Mouse (Mus musculus) liver, embryonic 16.5 days (tissue): ENCODE results near the gene Olfr393. TPM values are rescaled to one million over a fixed set of nuclear protein-coding genes. Genes with fewer than 3 reads are reported as not detected.

Source experiments
- ATAC-seq: fragments of 200-750 bp; cut with Nextera tagmentation; 2 replicates; pipeline ENCODE4 v1.8.0; 2017; ENCODE audit warnings: low read depth, mild to moderate bottlenecking, moderate number of reproducible peaks, moderate library complexity
- H3K27ac ChIP-seq: fragments of 300-500 bp; sonication (generic); 2 replicates; pipeline ENCODE4 v1.5.1; 2014; ENCODE audit warnings: mild to moderate bottlenecking, low read length
- H3K27me3 ChIP-seq: fragments of 300-500 bp; sonication (generic); 2 replicates; pipeline ENCODE4 v1.6.1; 2014; ENCODE audit warnings: low read depth, low read length, mixed read lengths; ENCODE audit not compliant: control insufficient read depth, insufficient read depth
- H3K36me3 ChIP-seq: fragments of 300-500 bp; sonication (generic); 2 replicates; pipeline ENCODE4 v1.6.1; 2014; ENCODE audit warnings: mild to moderate bottlenecking; ENCODE audit not compliant: control insufficient read depth, insufficient read depth
- H3K4me1 ChIP-seq: fragments of 300-500 bp; sonication (generic); 2 replicates; pipeline ENCODE4 v1.6.1; 2014; ENCODE audit warnings: low read depth, low read length, mixed read lengths; ENCODE audit not compliant: control insufficient read depth
- H3K4me2 ChIP-seq: fragments of 300-500 bp; sonication (generic); 2 replicates; pipeline ENCODE4 v1.6.1; 2014; ENCODE audit warnings: low read depth, low read length, mixed read lengths
- H3K4me3 ChIP-seq: fragments of 300-500 bp; sonication (generic); 2 replicates; pipeline ENCODE4 v1.5.1; 2014; ENCODE audit warnings: low read depth, mild to moderate bottlenecking, low read length
- H3K9ac ChIP-seq: fragments of 300-500 bp; sonication (generic); 2 replicates; pipeline ENCODE4 v1.6.1; 2014; ENCODE audit warnings: low read depth, low read length
- H3K9me3 ChIP-seq: fragments of 300-500 bp; sonication (generic); replicated peaks from 2 replicates; pipeline ENCODE4 v1.6.1; 2016; ENCODE audit warnings: low read length; ENCODE audit not compliant: control insufficient read depth
- WGBS: fragments of 180-500 bp; shearing (Covaris S2); extraction: QIAGEN DNeasy Blood & Tissue Kit; methylation state at CpG from one replicate; pipeline ENCODE4 v1.1.7; 2014; ENCODE audit not compliant: insufficient replicate concordance; 5-methylcytosine and 5-hydroxymethylcytosine counted together
- polyA plus RNA-seq: library from polyadenylated mRNA; unstranded; fragments of >200 nt; fragmentation: Nextera tagmentation; extraction: Ambion mirVana; gene quantifications from 2 replicates; pipeline ENCODE4 v1.2.1, GENCODE M21; 2015

The Olfr393 gene
- polyA plus RNA-seq: not detected in 2 replicates

- H3K9ac ChIP-seq: no peak within 1 kb of the TSS
- H3K4me2 ChIP-seq: no peak within 1 kb of the TSS
- H3K4me1 ChIP-seq: no peaks in the 10 kb centered on the region
- ATAC-seq: no peak
- H3K36me3 ChIP-seq: no peaks in the 10 kb centered on the region
- no peaks in the 10 kb centered on the region for H3K27me3 ChIP-seq
- H3K27ac ChIP-seq: no peak within 1 kb of the TSS
- H3K9me3 ChIP-seq: no peaks in the 10 kb centered on the region
- H3K4me3 ChIP-seq: no peak within 1 kb of the TSS
These were observed at the start of gene Olfr393 for GRCm38 (mm10) chr11:73851354-73851753. Gene Olfr393 (minus strand): TSS chr11:73851454.

- H3K27ac ChIP-seq: no peak within 1 kb of the TSS
- H3K4me1 ChIP-seq: no peaks in the 10 kb centered on the region
- WGBS: 50% methylated on average over 1 of the region's 1 CpGs
- no peaks in the 10 kb centered on the region for H3K27me3 ChIP-seq
- H3K4me2 ChIP-seq: no peak within 1 kb of the TSS
- H3K4me3 ChIP-seq: no peak within 1 kb of the TSS
- H3K9ac ChIP-seq: no peak within 1 kb of the TSS
- H3K36me3 ChIP-seq: no peaks in the 10 kb centered on the region
- H3K9me3 ChIP-seq: no peaks in the 10 kb centered on the region
- no peak for ATAC-seq
These were observed 39.4 kb upstream of the Olfr393 start, which contains the start of gene Olfr394 for GRCm38 (mm10) chr11:73890671-73891070. Gene Olfr394 (minus strand): TSS chr11:73890771.

GRCm38 (mm10) chr11:73816949-73817348, 34.3 kb downstream of the Olfr393 start, which contains the start of gene Olfr392:
Gene Olfr392 (minus strand): TSS chr11:73817049.
- no peak within 1 kb of the TSS for H3K4me2 ChIP-seq
- no peaks in the 10 kb centered on the region for H3K4me1 ChIP-seq
- H3K27me3 ChIP-seq: no peaks in the 10 kb centered on the region
- H3K4me3 ChIP-seq: no peak within 1 kb of the TSS
- no peak for ATAC-seq
- no peaks in the 10 kb centered on the region for H3K9me3 ChIP-seq
- no peaks in the 10 kb centered on the region for H3K36me3 ChIP-seq
- no peak within 1 kb of the TSS for H3K9ac ChIP-seq
- 74% methylated on average over 1 of the region's 1 CpGs for WGBS
- H3K27ac ChIP-seq: no peak within 1 kb of the TSS

- 4% methylated on average over 1 of the region's 1 CpGs for WGBS
- H3K27ac ChIP-seq: no peak within 1 kb of the TSS
These were observed 48.3 kb downstream of the Olfr393 start, which contains the start of gene Olfr391-ps for GRCm38 (mm10) chr11:73802952-73803351. Gene Olfr391-ps (minus strand): TSS chr11:73803052.

More at GRCm38 (mm10) chr11:73802952-73803351, 48.3 kb downstream of the Olfr393 start, which contains the start of gene Olfr391-ps:
- no peaks in the 10 kb centered on the region for H3K4me1 ChIP-seq
- H3K36me3 ChIP-seq: no peaks in the 10 kb centered on the region
- H3K27me3 ChIP-seq: no peaks in the 10 kb centered on the region
- H3K4me2 ChIP-seq: no peak within 1 kb of the TSS
- ATAC-seq: no peak
- no peak within 1 kb of the TSS for H3K9ac ChIP-seq
- no peaks in the 10 kb centered on the region for H3K9me3 ChIP-seq
- H3K4me3 ChIP-seq: no peak within 1 kb of the TSS

Other genes starting within 250 kb of the Olfr393 start
- gene Zfp735, start 162.7 kb downstream of the Olfr393 start, polyA plus RNA-seq: not detected in 2 replicates
- not detected in 2 replicates for gene Olfr389, start 70.7 kb downstream of the Olfr393 start, polyA plus RNA-seq
- not detected in 2 replicates for gene Olfr390, start 68.5 kb downstream of the Olfr393 start, polyA plus RNA-seq
- not detected in 2 replicates for gene Olfr391-ps, start 48.4 kb downstream of the Olfr393 start, polyA plus RNA-seq
- not detected in 2 replicates for gene Olfr392, start 34.4 kb downstream of the Olfr393 start, polyA plus RNA-seq
- not detected in 2 replicates for gene Olfr394, start 39.3 kb upstream of the Olfr393 start, polyA plus RNA-seq
- not detected in 2 replicates for gene Olfr395, start 57.8 kb upstream of the Olfr393 start, polyA plus RNA-seq
- gene Olfr23, start 85.2 kb upstream of the Olfr393 start, polyA plus RNA-seq: not detected in 2 replicates
- gene Olfr397, start 109.4 kb upstream of the Olfr393 start, polyA plus RNA-seq: not detected in 2 replicates
- gene Olfr398, start 139.0 kb upstream of the Olfr393 start, polyA plus RNA-seq: not detected in 2 replicates
- not detected in 2 replicates for gene Olfr139, start 205.1 kb upstream of the Olfr393 start, polyA plus RNA-seq
- gene Olfr399, start 205.2 kb upstream of the Olfr393 start, polyA plus RNA-seq: not detected in 2 replicates
- not detected in 2 replicates for gene Zfp616, start 218.5 kb upstream of the Olfr393 start, polyA plus RNA-seq